Mouse (Mus musculus) intestine, postnatal 0 days (tissue): ENCODE results near the gene Cdc5l. TPM values are rescaled to one million over a fixed set of nuclear protein-coding genes. Genes with fewer than 3 reads are reported as not detected.
A peak's percentile ranks its signal among the peaks of the same experiment; 100 is the strongest.

Source experiments
- ATAC-seq: fragments of 200-750 bp; cut with Nextera tagmentation; 2 replicates; pipeline ENCODE4 v1.8.0; 2017; ENCODE audit warnings: mild to moderate bottlenecking, moderate TSS enrichment, moderate library complexity
- H3K27ac ChIP-seq: fragments of 300-500 bp; sonication (generic); 2 replicates; pipeline ENCODE4 v1.5.1; 2014; ENCODE audit warnings: mild to moderate bottlenecking, low read depth, low read length, moderate library complexity
- H3K27me3 ChIP-seq: fragments of 300-500 bp; sonication (generic); replicated peaks from 2 replicates; pipeline ENCODE4 v1.6.1; 2014; ENCODE audit warnings: low read length, mixed read lengths; ENCODE audit not compliant: control insufficient read depth, insufficient read depth
- H3K36me3 ChIP-seq: fragments of 300-500 bp; sonication (generic); 2 replicates; pipeline ENCODE4 v1.6.1; 2014; ENCODE audit warnings: mild to moderate bottlenecking, moderate library complexity; ENCODE audit not compliant: control insufficient read depth, insufficient read depth
- H3K4me1 ChIP-seq: fragments of 300-500 bp; sonication (generic); replicated peaks from 2 replicates; pipeline ENCODE4 v1.6.1; 2014; ENCODE audit warnings: antibody characterized with exemption, low read length, mixed read lengths; ENCODE audit not compliant: control insufficient read depth, insufficient read depth
- H3K4me2 ChIP-seq: fragments of 300-500 bp; sonication (generic); replicated peaks from 2 replicates; pipeline ENCODE4 v1.6.1; 2014; ENCODE audit warnings: low read depth, mild to moderate bottlenecking, moderate library complexity
- H3K4me3 ChIP-seq: fragments of 300-500 bp; sonication (generic); 2 replicates; pipeline ENCODE4 v1.5.1; 2014; ENCODE audit warnings: low read depth, low read length
- H3K9ac ChIP-seq: fragments of 300-500 bp; sonication (generic); 2 replicates; pipeline ENCODE4 v1.6.1; 2014; ENCODE audit warnings: mild to moderate bottlenecking, low read depth, low read length
- H3K9me3 ChIP-seq: fragments of 300-500 bp; sonication (generic); 2 replicates; pipeline ENCODE4 v1.6.1; 2016; ENCODE audit warnings: mixed run types; ENCODE audit not compliant: control insufficient read depth
- CTCF ChIP-seq: sonication (generic); IDR thresholded peaks from 2 replicates; pipeline ENCODE4 v1.5.1; 2016; ENCODE audit warnings: low read depth, mild to moderate bottlenecking, control low read depth, antibody characterized with exemption, moderate library complexity
- WGBS: fragments of 180-500 bp; shearing (Covaris S2); extraction: QIAGEN DNeasy Blood & Tissue Kit; methylation state at CpG from one replicate; pipeline ENCODE4 v1.1.7; 2014; 5-methylcytosine and 5-hydroxymethylcytosine counted together
- polyA plus RNA-seq: library from polyadenylated mRNA; unstranded; fragments of >200 nt; fragmentation: Nextera tagmentation; extraction: Ambion mirVana; gene quantifications from 2 replicates; pipeline ENCODE4 v1.2.1, GENCODE M21; 2015

Cdc5l gene
- polyA plus RNA-seq, 1 experiment from 2014 or later: 31.3 TPM

- TF ChIP-seq CTCF: no peak
- Histone ChIP-seq H3K4me2 (no peak overlapping the region), H3K36me3 (no peaks in the 10 kb centered on the region), H3K27ac (no peak overlapping the region), H3K4me3 (no peak overlapping the region), H3K9me3 (no peaks in the 10 kb centered on the region), H3K4me1 (no peaks in the 10 kb centered on the region), H3K9ac (no peak overlapping the region), H3K27me3 (peaks cover 16% of the 10 kb centered on the region)
- ATAC-seq: no peak
- 69% methylated on average over 6 of the region's 6 CpGs for WGBS
Measured at GRCm38 (mm10) chr17:45473667-45474066, 40.1 kb upstream of the Cdc5l start.

GRCm38 (mm10) chr17:45470726-45471125 lies 37.2 kb upstream of the Cdc5l start:
- Histone ChIP-seq H3K4me2 (no peak overlapping the region), H3K4me3 (no peak overlapping the region), H3K4me1 (no peaks in the 10 kb centered on the region), H3K9me3 (no peaks in the 10 kb centered on the region), H3K27me3 (peaks cover 7% of the 10 kb centered on the region), H3K9ac (no peak overlapping the region), H3K36me3 (no peaks in the 10 kb centered on the region), H3K27ac (no peak overlapping the region)
- no peak for TF ChIP-seq CTCF
- 83% methylated on average over 7 of the region's 7 CpGs for WGBS
- no peak for ATAC-seq

GRCm38 (mm10) chr17:45468302-45468701 lies 34.8 kb upstream of the Cdc5l start:
- Histone ChIP-seq H3K4me2 (no peak overlapping the region), H3K27ac (no peak overlapping the region), H3K36me3 (no peaks in the 10 kb centered on the region), H3K4me1 (no peaks in the 10 kb centered on the region), H3K4me3 (no peak overlapping the region), H3K9me3 (no peaks in the 10 kb centered on the region), H3K9ac (no peak overlapping the region), H3K27me3 (no peaks in the 10 kb centered on the region)
- TF ChIP-seq CTCF: no peak
- 80% methylated on average over 5 of the region's 5 CpGs for WGBS
- no peak for ATAC-seq

GRCm38 (mm10) chr17:45466701-45467100 lies 33.2 kb upstream of the Cdc5l start:
- peak; percentile 12; the same call in 1 of the 2 replicates for TF ChIP-seq CTCF
- Histone ChIP-seq H3K9me3 (no peaks in the 10 kb centered on the region), H3K4me2 (no peak overlapping the region), H3K4me1 (no peaks in the 10 kb centered on the region), H3K4me3 (no peak overlapping the region), H3K36me3 (no peaks in the 10 kb centered on the region), H3K9ac (no peak overlapping the region), H3K27ac (no peak overlapping the region), H3K27me3 (no peaks in the 10 kb centered on the region)
- 63% methylated on average over 2 of the region's 2 CpGs for WGBS
- no peak for ATAC-seq

GRCm38 (mm10) chr17:45464255-45464654 lies 30.7 kb upstream of the Cdc5l start:
- no peak overlapping the region for H3K9ac ChIP-seq
- 80% methylated on average over 9 of the region's 9 CpGs for WGBS
- no peak for ATAC-seq
- H3K27ac ChIP-seq: no peak overlapping the region
- H3K4me1 ChIP-seq: no peaks in the 10 kb centered on the region
- no peak for TF ChIP-seq CTCF
- no peaks in the 10 kb centered on the region for H3K36me3 ChIP-seq
- no peak overlapping the region for H3K4me2 ChIP-seq
- H3K27me3 ChIP-seq: no peaks in the 10 kb centered on the region
- H3K4me3 ChIP-seq: no peak overlapping the region
- no peaks in the 10 kb centered on the region for H3K9me3 ChIP-seq

GRCm38 (mm10) chr17:45462506-45462905 lies 29.0 kb upstream of the Cdc5l start:
- 0 out of 2 replicates have a peak, but pooled peaks have one; percentile 19 for TF ChIP-seq CTCF

GRCm38 (mm10) chr17:45459062-45459461 lies 25.5 kb upstream of the Cdc5l start:
- ATAC-seq: no peak
- TF ChIP-seq CTCF: no peak
- Histone ChIP-seq H3K27ac (no peak overlapping the region), H3K9me3 (no peaks in the 10 kb centered on the region), H3K9ac (no peak overlapping the region), H3K4me1 (no peaks in the 10 kb centered on the region), H3K27me3 (no peaks in the 10 kb centered on the region), H3K4me2 (no peak overlapping the region), H3K36me3 (no peaks in the 10 kb centered on the region), H3K4me3 (no peak overlapping the region)
- WGBS: 85% methylated on average over 7 of the region's 8 CpGs

More at GRCm38 (mm10) chr17:45462506-45462905, 29.0 kb upstream of the Cdc5l start:
- H3K9me3 ChIP-seq: no peaks in the 10 kb centered on the region
- no peak overlapping the region for H3K27ac ChIP-seq
- H3K9ac ChIP-seq: no peak overlapping the region
- no peaks in the 10 kb centered on the region for H3K4me1 ChIP-seq
- no peaks in the 10 kb centered on the region for H3K36me3 ChIP-seq
- ATAC-seq: no peak
- no peaks in the 10 kb centered on the region for H3K27me3 ChIP-seq
- H3K4me3 ChIP-seq: no peak overlapping the region
- H3K4me2 ChIP-seq: no peak overlapping the region
- WGBS: 92% methylated on average over 4 of the region's 4 CpGs
